Mouse (Mus musculus) bone marrow, adult 2 months (tissue): ENCODE results near the gene Antxr1. TPM values are rescaled to one million over a fixed set of nuclear protein-coding genes. Genes with fewer than 3 reads are reported as not detected.

Experiments
- H3K27ac ChIP-seq: fragments of 200-500 bp; 2 replicates; pipeline ENCODE4 v1.5.1; 2012; ENCODE audit warnings: low read depth, mild to moderate bottlenecking, control low read depth, inconsistent platforms, low read length; ENCODE audit not compliant: control insufficient read depth, poor library complexity, insufficient read depth
- H3K4me1 ChIP-seq: fragments of 200-500 bp; 2 replicates; pipeline ENCODE4 v1.6.1; 2011; ENCODE audit warnings: low read length; ENCODE audit not compliant: control insufficient read depth, insufficient read depth
- H3K4me3 ChIP-seq: fragments of 200-500 bp; replicated peaks from 2 replicates; pipeline ENCODE3; 2011; ENCODE audit warnings: mild to moderate bottlenecking, low read depth, low read length, control low read depth; ENCODE audit not compliant: control insufficient read depth
- CTCF ChIP-seq: fragments of 200-500 bp; IDR thresholded peaks from 2 replicates; pipeline ENCODE4 v1.5.1; 2011; ENCODE audit warnings: low read length, control low read depth; ENCODE audit not compliant: control insufficient read depth, insufficient read depth
- POLR2A ChIP-seq: fragments of 200-500 bp; IDR thresholded peaks from 2 replicates; pipeline ENCODE4 v1.6.1; 2011; ENCODE audit warnings: low read depth, mild to moderate bottlenecking, control low read depth, low read length, borderline replicate concordance; ENCODE audit not compliant: control insufficient read depth
- WGBS: fragments of 180-500 bp; shearing (Covaris S2); methylation state at CpG from one replicate; pipeline ENCODE4 v1.1.7; 2018; 5-methylcytosine and 5-hydroxymethylcytosine counted together
- polyA plus RNA-seq: library from polyadenylated mRNA; stranded (reverse); fragments of >200 nt; gene quantifications from 2 replicates; pipeline ENCODE4 v1.2.4, GENCODE M21; 2011; ENCODE audit warnings: low replicate concordance; ENCODE audit not compliant: missing spikeins, insufficient read depth, insufficient read length

Gene Antxr1
- polyA plus RNA-seq, 1 experiment, result 5.3 TPM

DNA sequence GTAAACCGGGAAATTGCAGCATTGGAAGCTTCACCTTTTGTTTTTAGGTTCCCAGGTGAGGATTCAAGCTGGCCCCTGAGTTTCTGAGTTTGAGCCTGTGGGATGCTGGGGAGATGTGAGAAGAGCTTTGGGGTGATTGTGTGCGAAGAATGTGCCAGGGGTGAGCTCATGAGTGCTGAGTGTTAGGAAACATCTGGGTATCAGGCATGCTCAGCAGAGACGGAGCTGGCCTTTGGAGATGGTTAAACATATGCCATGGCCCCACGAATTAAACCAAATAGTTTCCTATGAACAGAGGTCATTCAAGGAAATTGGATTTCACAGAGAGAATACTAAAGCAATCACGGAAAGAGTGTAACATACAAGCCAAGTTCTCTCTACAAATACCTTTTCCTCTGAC, 193.4 kb downstream of the Antxr1 start:
- no peak for TF ChIP-seq POLR2A
- no peak for TF ChIP-seq CTCF
- Histone ChIP-seq H3K4me1 (no peaks in the 10 kb centered on the region; the same call in 1 of the 2 replicates), H3K27ac (no peak overlapping the region), H3K4me3 (no peak overlapping the region)
- 78% methylated on average over 5 of the region's 5 CpGs for WGBS

DNA sequence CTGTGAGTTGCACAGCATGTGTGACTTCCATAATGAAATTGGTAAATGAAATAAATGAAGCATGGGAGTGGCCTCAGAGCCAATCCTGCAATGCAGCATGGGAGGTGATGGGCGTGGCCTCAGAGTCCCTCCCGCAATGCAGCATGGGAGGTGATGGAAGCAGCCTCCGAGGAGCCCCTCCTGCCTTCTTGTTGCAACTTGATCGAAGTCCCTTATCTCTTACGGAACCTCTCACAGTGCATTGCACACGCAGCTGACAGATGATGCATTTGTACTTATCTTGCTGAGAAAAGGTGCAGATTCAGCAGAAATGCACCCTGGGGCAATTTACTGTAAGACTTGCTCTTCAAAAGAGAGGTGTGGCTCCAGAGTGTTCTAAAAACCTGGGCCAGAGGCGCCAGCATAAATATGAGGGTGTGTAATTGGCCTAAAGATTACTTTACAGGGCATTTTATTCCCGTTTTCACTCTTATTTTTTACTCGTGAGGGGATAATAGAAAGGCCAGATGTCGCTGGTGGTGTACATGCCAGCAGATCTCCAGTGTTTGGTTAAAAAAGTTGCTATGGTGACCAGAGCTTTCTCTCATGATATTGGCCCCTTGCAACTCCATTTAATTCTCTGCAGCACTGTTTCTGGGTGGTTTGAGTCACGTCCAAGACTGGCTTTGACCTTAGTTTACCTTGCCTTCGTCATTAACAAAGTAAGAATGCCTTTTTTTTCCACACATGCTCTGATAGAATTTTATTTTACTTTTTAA, 195.6 kb downstream of the Antxr1 start:
- no peak overlapping the region for H3K27ac ChIP-seq
- TF ChIP-seq POLR2A (no peak), CTCF (no peak)
- H3K4me3 ChIP-seq, result no peak overlapping the region
- WGBS, result 75% methylated on average over 12 of the region's 12 CpGs
- H3K4me1 ChIP-seq, result no peaks in the 10 kb centered on the region; the same call in 1 of the 2 replicates

DNA sequence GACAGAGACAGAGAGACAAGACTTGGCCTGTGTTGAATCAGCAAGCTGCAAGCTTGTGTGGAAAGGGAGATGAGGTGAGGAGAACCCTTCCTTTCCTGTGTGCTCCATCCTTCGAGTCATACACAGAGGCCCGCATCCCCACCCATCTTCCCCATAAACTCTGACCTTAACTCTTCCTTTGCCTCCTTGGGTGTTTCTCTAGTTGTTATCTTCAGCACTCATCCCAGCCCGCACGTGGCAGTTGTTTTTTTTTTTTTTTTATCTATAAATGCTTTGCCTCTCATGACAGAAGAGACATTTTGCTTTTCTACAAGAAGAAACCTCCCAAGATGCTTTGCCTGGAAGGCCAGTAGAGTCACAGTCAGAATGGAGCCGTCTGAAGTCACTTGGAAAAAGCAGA, 197.1 kb downstream of the Antxr1 start:
- Histone ChIP-seq H3K4me3 (no peak overlapping the region), H3K4me1 (no peaks in the 10 kb centered on the region; the same call in 1 of the 2 replicates), H3K27ac (no peak overlapping the region)
- 74% methylated on average over 5 of the region's 5 CpGs for WGBS
- TF ChIP-seq POLR2A (no peak), CTCF (no peak)

DNA sequence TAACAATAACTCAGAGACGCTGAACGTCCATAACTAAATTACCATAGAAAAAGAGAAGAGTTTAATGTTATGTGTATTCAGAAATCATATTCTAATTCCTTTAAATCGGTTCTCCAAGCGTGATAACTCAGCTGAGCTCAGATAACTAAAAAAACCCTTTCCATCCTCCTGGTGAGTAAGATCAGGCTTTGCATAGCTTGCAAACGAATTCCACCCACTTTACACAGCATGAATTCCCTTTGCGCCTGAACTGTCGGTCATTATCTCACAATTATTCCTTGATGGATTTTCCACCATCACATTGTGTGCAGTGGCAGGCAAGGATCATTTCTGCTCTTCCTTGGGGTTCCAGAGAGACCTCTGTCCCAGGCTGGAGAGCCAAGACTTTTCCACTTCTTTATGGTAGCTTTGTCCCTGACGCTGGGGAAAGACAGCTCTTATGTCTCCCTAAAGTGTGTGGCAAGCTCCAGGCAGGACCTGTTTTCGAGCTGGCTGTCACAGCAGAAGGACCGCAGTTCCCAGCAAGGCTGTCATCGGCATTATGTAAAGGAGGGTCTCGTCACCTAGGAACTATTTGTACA, 201.6 kb downstream of the Antxr1 start:
- no peak for TF ChIP-seq POLR2A
- no peak for TF ChIP-seq CTCF
- Histone ChIP-seq H3K4me1 (no peaks in the 10 kb centered on the region; the same call in 1 of the 2 replicates), H3K27ac (no peak overlapping the region), H3K4me3 (no peak overlapping the region)
- 83% methylated on average over 12 of the region's 12 CpGs for WGBS

DNA sequence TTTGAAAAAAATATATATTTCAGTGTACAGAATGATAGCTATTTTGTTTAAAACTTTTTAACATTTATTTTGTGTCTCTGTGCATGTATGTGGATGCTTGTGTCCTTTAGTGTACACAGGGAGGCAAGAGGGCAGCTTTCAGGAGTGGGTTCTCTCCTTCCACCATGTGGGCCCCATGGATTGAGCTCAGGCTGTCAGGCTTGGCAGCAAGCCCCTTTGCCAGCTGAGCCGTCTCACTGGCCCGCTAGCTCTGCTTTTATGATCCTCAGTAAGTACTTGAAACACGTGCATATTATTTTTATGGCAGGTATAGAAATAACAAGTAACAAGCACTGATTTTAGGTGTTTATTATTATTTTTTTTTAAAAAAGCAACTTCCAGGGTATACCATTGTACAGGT, 202.1 kb downstream of the Antxr1 start:
- 86% methylated on average over 3 of the region's 3 CpGs for WGBS
- no peak overlapping the region for H3K4me3 ChIP-seq
- no peak for TF ChIP-seq POLR2A
- no peak for TF ChIP-seq CTCF
- H3K27ac ChIP-seq, result no peak overlapping the region
- H3K4me1 ChIP-seq, result no peaks in the 10 kb centered on the region; the same call in 1 of the 2 replicates

DNA sequence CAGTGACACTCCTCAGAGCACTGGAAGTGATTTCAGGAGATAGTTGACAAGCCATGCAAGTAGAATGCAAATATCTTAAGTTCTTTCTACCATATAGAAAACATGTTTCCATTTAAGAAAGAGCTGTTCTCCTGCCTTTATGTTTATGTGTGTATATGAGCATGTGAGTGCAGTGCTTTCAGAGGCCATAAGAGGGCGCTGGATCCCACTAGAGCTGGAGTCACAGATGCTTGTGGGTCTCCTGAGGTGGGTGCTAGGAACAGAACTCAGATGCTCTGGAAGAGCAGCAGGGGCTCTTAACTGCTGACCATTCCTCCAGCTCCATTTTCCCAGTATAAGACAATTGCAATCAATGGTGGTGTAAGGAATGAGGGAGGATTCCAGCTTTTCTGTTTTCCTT, 204.5 kb downstream of the Antxr1 start:
- TF ChIP-seq POLR2A, result no peak
- no peak for TF ChIP-seq CTCF
- Histone ChIP-seq H3K4me3 (no peak overlapping the region), H3K27ac (no peak overlapping the region), H3K4me1 (no peaks in the 10 kb centered on the region; the same call in 1 of the 2 replicates)
- WGBS, result 65% methylated on average over 1 of the region's 1 CpGs

DNA sequence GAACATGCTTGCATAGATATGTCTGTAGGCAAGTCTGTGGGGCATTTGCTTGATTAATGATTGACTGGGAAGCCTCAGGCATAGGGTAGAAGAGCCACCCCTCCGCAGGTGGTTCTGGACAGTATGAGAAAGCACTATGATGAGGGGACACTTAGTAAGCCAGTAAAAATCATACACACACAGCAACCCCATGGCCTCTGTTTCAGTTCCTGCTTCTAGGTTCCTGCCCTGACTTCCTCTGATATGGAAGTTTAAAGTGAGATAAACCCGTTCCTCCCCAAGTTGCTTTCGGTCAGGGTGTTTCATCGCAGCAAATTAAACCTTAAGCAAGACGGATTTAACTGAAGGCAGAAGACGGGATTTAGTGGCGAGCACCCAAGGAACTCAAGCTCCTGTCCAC, 205.0 kb downstream of the Antxr1 start:
- H3K4me3 ChIP-seq, result no peak overlapping the region
- no peak for TF ChIP-seq CTCF
- TF ChIP-seq POLR2A, result no peak
- 70% methylated on average over 7 of the region's 7 CpGs for WGBS
- H3K27ac ChIP-seq, result no peak overlapping the region
- H3K4me1 ChIP-seq, result no peaks in the 10 kb centered on the region; the same call in 1 of the 2 replicates

DNA sequence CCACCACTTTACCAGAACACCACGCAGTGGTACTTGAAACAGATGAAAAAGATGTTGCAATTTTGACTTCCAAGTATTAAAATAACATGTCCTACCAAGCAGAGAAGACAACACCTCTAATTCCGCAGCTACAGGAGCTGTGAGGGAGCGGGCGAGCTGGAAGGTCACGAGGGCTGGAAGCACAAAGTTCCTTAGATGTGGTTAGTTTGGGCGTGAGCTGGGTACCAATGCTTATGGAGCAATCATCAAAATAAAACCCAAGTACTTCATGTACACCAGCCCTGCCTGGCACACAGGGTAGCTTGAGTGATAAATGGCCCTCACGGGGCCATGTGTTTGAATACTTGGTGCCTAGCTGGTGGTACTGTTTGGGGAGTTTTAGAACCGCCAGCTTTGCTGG, 205.8 kb downstream of the Antxr1 start:
- WGBS, result 54% methylated on average over 8 of the region's 8 CpGs
- Histone ChIP-seq H3K27ac (no peak overlapping the region), H3K4me3 (no peak overlapping the region), H3K4me1 (no peaks in the 10 kb centered on the region; the same call in 1 of the 2 replicates)
- TF ChIP-seq CTCF (no peak), POLR2A (no peak)
